Mouse (Mus musculus): Measurements from ENCODE around the gene Phf1.
A peak's percentile ranks its signal among the peaks of the same experiment; 100 is the strongest.

Phf1 gene

GRCm38 (mm10) chr17:26950560-26951288 is 17.9 kb downstream of the Phf1 start:
- no peak for DNase-seq (ENCODE audit: low read depth, low spot score)

- peak; percentile 74 for DNase-seq (ENCODE audit: low read depth, low spot score)
Observed at GRCm38 (mm10) chr17:26951406-26951805, 18.6 kb downstream of the Phf1 start.

GRCm38 (mm10) chr17:26951952-26952877 is 19.4 kb downstream of the Phf1 start:
- no peak for DNase-seq (ENCODE audit: low read depth, low spot score)

GRCm38 (mm10) chr17:26953201-26953600 is 20.3 kb downstream of the Phf1 start:
- no peak for DNase-seq (ENCODE audit: low read depth, low spot score)

- no peak for DNase-seq (ENCODE audit: low read depth, low spot score)
Observed at GRCm38 (mm10) chr17:26953726-26954125, 20.9 kb downstream of the Phf1 start.

- DNase-seq (ENCODE audit: low read depth, low spot score), result no peak
Observed at GRCm38 (mm10) chr17:26956309-26956708, 23.5 kb downstream of the Phf1 start.

GRCm38 (mm10) chr17:26956895-26957294 is 24.0 kb downstream of the Phf1 start:
- DNase-seq (ENCODE audit: low read depth, low spot score), result no peak

GRCm38 (mm10) chr17:26957872-26958271 is 25.0 kb downstream of the Phf1 start:
- DNase-seq (ENCODE audit: low read depth, low spot score), result no peak

- DNase-seq (ENCODE audit: low read depth, low spot score), result no peak
Observed at GRCm38 (mm10) chr17:26958880-26959279, 26.0 kb downstream of the Phf1 start.

GRCm38 (mm10) chr17:26959815-26960214 is 27.0 kb downstream of the Phf1 start:
- DNase-seq (ENCODE audit: low read depth, low spot score), result no peak

- no peak for DNase-seq (ENCODE audit: low read depth, low spot score)
Observed at GRCm38 (mm10) chr17:26961572-26962240, 28.9 kb downstream of the Phf1 start.

GRCm38 (mm10) chr17:26966993-26967392 is 34.1 kb downstream of the Phf1 start:
- DNase-seq (ENCODE audit: low read depth, low spot score), result no peak

- no peak for DNase-seq (ENCODE audit: low read depth, low spot score)
Observed at GRCm38 (mm10) chr17:26967477-26967876, 34.6 kb downstream of the Phf1 start.

- no peak for DNase-seq (ENCODE audit: low read depth, low spot score)
Observed at GRCm38 (mm10) chr17:26968200-26968611, 35.4 kb downstream of the Phf1 start.

- DNase-seq (ENCODE audit: low read depth, low spot score), result no peak
Observed at GRCm38 (mm10) chr17:26969257-26969656, 36.4 kb downstream of the Phf1 start.

GRCm38 (mm10) chr17:26970221-26970620 is 37.4 kb downstream of the Phf1 start:
- no peak for DNase-seq (ENCODE audit: low read depth, low spot score)

GRCm38 (mm10) chr17:26971247-26971905 is 38.5 kb downstream of the Phf1 start:
- no peak for DNase-seq (ENCODE audit: low read depth, low spot score)

- DNase-seq (ENCODE audit: low read depth, low spot score), result no peak
Observed at GRCm38 (mm10) chr17:26972107-26972506, 39.3 kb downstream of the Phf1 start.

- peak; percentile 97 for DNase-seq (ENCODE audit: low read depth, low spot score)
Observed at GRCm38 (mm10) chr17:26972703-26973574, 40.1 kb downstream of the Phf1 start, which contains the start of gene Zbtb9. Zbtb9 (plus strand) TSS chr17:26973167.

GRCm38 (mm10) chr17:26974547-26974946 is 41.7 kb downstream of the Phf1 start:
- no peak for DNase-seq (ENCODE audit: low read depth, low spot score)

All from CD4-positive helper T cell, adult 2 months (primary cell).